9 mouse cellular contexts compared by ENCODE assay signal in the genomic region with DNA sequence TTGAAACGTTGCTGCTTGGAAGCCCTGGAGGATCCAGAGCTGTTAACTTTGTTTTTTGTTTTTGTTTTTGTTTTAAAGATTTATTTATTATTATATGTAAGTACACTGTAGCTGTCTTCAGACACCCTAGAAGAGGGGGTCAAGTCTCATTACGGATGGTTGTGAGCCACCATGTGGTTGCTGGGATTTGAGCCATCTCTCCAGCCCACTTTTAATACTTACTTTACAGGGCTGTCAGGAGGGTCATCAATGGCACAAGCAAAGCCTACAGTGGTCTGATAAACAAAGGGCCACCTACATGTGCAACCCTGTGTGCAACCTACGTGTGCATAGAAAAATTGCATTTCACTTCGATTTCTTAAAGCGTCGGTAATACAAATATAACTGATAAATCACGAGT. TPM values are rescaled to one million over a fixed set of nuclear protein-coding genes. Genes with fewer than 3 reads are reported as not detected.
DNase-seq lines count a peak whose midpoint lies in the region; ATAC-seq lines count a peak whose summit lies in the region.
"Had no signal": no experiment of that assay in that cellular context is flagged by ENCODE, and none has a peak within 500 bp of the region (broad histone marks: within the 10 kb centered on the region; RNA-seq: fewer than 3 reads in every experiment).

No protein-coding gene starts in this region.

- H3K9me3 ChIP-seq in kidney, embryonic 14.5 days (ENCODE audit: control insufficient read depth, low read length), result no peaks in the 10 kb centered on the region
- H3K9me3 ChIP-seq in hindbrain, embryonic 14.5 days (ENCODE audit: control insufficient read depth, low read length), result no peaks in the 10 kb centered on the region
- no peaks in the 10 kb centered on the region for H3K9me3 ChIP-seq in midbrain, embryonic 14.5 days (ENCODE audit: control insufficient read depth, low read length)

- H3K4me1 ChIP-seq in kidney, embryonic 14.5 days (ENCODE audit: control insufficient read depth, insufficient read depth, low read length), result 0 out of 2 replicates have a peak, but pooled peaks cover 6% of the 10 kb centered on the region
- H3K4me1 ChIP-seq in brown adipose tissue, adult 24 weeks (ENCODE audit: control insufficient read depth, insufficient read depth, insufficient read length, low read length), result no peaks in the 10 kb centered on the region
- peaks cover 25% of the 10 kb centered on the region for H3K4me1 ChIP-seq in hindbrain, embryonic 14.5 days (replicated peaks; ENCODE audit: control insufficient read depth, insufficient read depth, low read length)
- peaks cover 17% of the 10 kb centered on the region for H3K4me1 ChIP-seq in midbrain, embryonic 14.5 days (ENCODE audit: control insufficient read depth, insufficient read depth, low read length)

- 47% methylated on average over 7 of the region's 7 CpGs for WGBS in kidney, embryonic 14.5 days
- 49% methylated on average over 7 of the region's 7 CpGs for WGBS in hindbrain, embryonic 14.5 days
- WGBS in midbrain, embryonic 14.5 days, result 50% methylated on average over 7 of the region's 7 CpGs

- no peaks in the 10 kb centered on the region for H3K36me3 ChIP-seq in kidney, embryonic 14.5 days (ENCODE audit: control insufficient read depth, insufficient read depth, low read length)
- no peaks in the 10 kb centered on the region for H3K36me3 ChIP-seq in hindbrain, embryonic 14.5 days (replicated peaks; ENCODE audit: control insufficient read depth, insufficient read depth)
- H3K36me3 ChIP-seq in midbrain, embryonic 14.5 days (ENCODE audit: control insufficient read depth, insufficient read depth, low read length), result no peaks in the 10 kb centered on the region

- no peak overlapping the region for H3K27ac ChIP-seq in kidney, embryonic 14.5 days (ENCODE audit: low read depth, low read length)
- H3K27ac ChIP-seq in brown adipose tissue, adult 24 weeks (replicated peaks; ENCODE audit: low read depth, low read length), result peak overlapping the region; percentile 94; the same call in 1 of the 2 replicates
- H3K27ac ChIP-seq in hindbrain, embryonic 14.5 days, result no peak overlapping the region
- no peak overlapping the region for H3K27ac ChIP-seq in midbrain, embryonic 14.5 days (replicated peaks; ENCODE audit: low read depth, low read length)

- ATAC-seq in kidney, embryonic 14.5 days (ENCODE audit: low FRiP score, low TSS enrichment), result no peak
- no peak for ATAC-seq in hindbrain, embryonic 14.5 days (ENCODE audit: low FRiP score)
- no peak for ATAC-seq in midbrain, embryonic 14.5 days (ENCODE audit: low FRiP score, low TSS enrichment)
- no peak for ATAC-seq in erythroid progenitor cell, adult 5-6 weeks (replicated peaks; ENCODE audit: low FRiP score, poor library complexity, severe bottlenecking)

- H3K9ac ChIP-seq in kidney, embryonic 14.5 days (ENCODE audit: low read depth, low read length), result peak overlapping the region; percentile 79
- peak overlapping the region; percentile 80 for H3K9ac ChIP-seq in hindbrain, embryonic 14.5 days
- H3K9ac ChIP-seq in midbrain, embryonic 14.5 days (replicated peaks; ENCODE audit: low read length), result peak overlapping the region; percentile 76

- peak overlapping the region; percentile 79 for H3K4me2 ChIP-seq in kidney, embryonic 14.5 days (replicated peaks; ENCODE audit: low read depth, low read length)
- peak overlapping the region; percentile 88 for H3K4me2 ChIP-seq in hindbrain, embryonic 14.5 days (replicated peaks)
- H3K4me2 ChIP-seq in midbrain, embryonic 14.5 days (ENCODE audit: low read length), result peak overlapping the region; percentile 90

- H3K27me3 ChIP-seq in kidney, embryonic 14.5 days (ENCODE audit: control insufficient read depth, insufficient read depth, low read length), result no peaks in the 10 kb centered on the region
- H3K27me3 ChIP-seq in hindbrain, embryonic 14.5 days (ENCODE audit: control insufficient read depth, insufficient read depth, low read length), result no peaks in the 10 kb centered on the region
- H3K27me3 ChIP-seq in midbrain, embryonic 14.5 days (ENCODE audit: control insufficient read depth, insufficient read depth, low read length), result no peaks in the 10 kb centered on the region
- H3K27me3 ChIP-seq: Patski had no signal

- peak overlapping the region; percentile 78 for H3K4me3 ChIP-seq in kidney, embryonic 14.5 days (ENCODE audit: low read length)
- peak overlapping the region; percentile 79 for H3K4me3 ChIP-seq in brown adipose tissue, adult 24 weeks (ENCODE audit: insufficient read depth, low read depth, low read length)
- H3K4me3 ChIP-seq in hindbrain, embryonic 14.5 days (replicated peaks; ENCODE audit: low read length), result peak overlapping the region; percentile 68
- H3K4me3 ChIP-seq in midbrain, embryonic 14.5 days (replicated peaks; ENCODE audit: low read depth, low read length), result peak overlapping the region; percentile 77

- no peak for DNase-seq in kidney, adult 18-20 months
- DNase-seq in hindbrain, embryonic 14.5 days (ENCODE audit: low spot score), result no peak
- DNase-seq in midbrain, embryonic 14.5 days, result no peak
- DNase-seq in urinary bladder, postnatal 25 days (ENCODE audit: low spot score), result no peak
- no peak for DNase-seq in adrenal gland, postnatal 14 days

RNA-seq across cellular contexts. Expression of a gene that starts 0.6 kb away (rescaled TPM):
- polyA plus RNA-seq in kidney, embryonic 14.5 days (2014; fragmentation: Nextera tagmentation; extraction: Ambion mirVana), result 10.4 and 13.4 TPM in 2 replicates
- polyA plus RNA-seq in brown adipose tissue, adult 24 weeks (2012; ENCODE audit: insufficient read depth, insufficient read length, missing spikeins), result 2.7 and 2.9 TPM in 2 replicates
- 15.2 and 17.3 TPM in 2 replicates for polyA plus RNA-seq in hindbrain, embryonic 14.5 days (2014; fragmentation: Nextera tagmentation; extraction: Ambion mirVana)
- 14.4 and 19.2 TPM in 2 replicates for polyA plus RNA-seq in midbrain, embryonic 14.5 days (2014; fragmentation: Nextera tagmentation; extraction: Ambion mirVana)
- total RNA-seq in erythroid progenitor cell, adult 5-6 weeks (2015; ENCODE audit: low replicate concordance), result 0.42 and 1.8 TPM in 2 replicates
- 2.6 and 5.4 TPM in 2 replicates for total RNA-seq in erythroid progenitor cell, adult 5-6 weeks (2017; ENCODE audit: low replicate concordance)
- total RNA-seq in adrenal gland, postnatal 14 days (2021), result 12.3 and 12.9 TPM in 2 replicates

RNA-seq across cellular contexts. Expression of a gene that starts 19.5 kb away (rescaled TPM):
- 58.0 and 82.5 TPM in 2 replicates for polyA plus RNA-seq in kidney, embryonic 14.5 days (2014; fragmentation: Nextera tagmentation; extraction: Ambion mirVana)
- polyA plus RNA-seq in brown adipose tissue, adult 24 weeks (2012; ENCODE audit: insufficient read depth, insufficient read length, missing spikeins), result 16.7 and 21.7 TPM in 2 replicates
- 117 and 132 TPM in 2 replicates for polyA plus RNA-seq in hindbrain, embryonic 14.5 days (2014; fragmentation: Nextera tagmentation; extraction: Ambion mirVana)
- polyA plus RNA-seq in midbrain, embryonic 14.5 days (2014; fragmentation: Nextera tagmentation; extraction: Ambion mirVana), result 86.5 and 100 TPM in 2 replicates
- 27.8 and 31.0 TPM in 2 replicates for total RNA-seq in erythroid progenitor cell, adult 5-6 weeks (2015; ENCODE audit: low replicate concordance)
- total RNA-seq in erythroid progenitor cell, adult 5-6 weeks (2017; ENCODE audit: low replicate concordance), result 20.7 and 30.2 TPM in 2 replicates
- 45.6 and 47.5 TPM in 2 replicates for total RNA-seq in adrenal gland, postnatal 14 days (2021)
